Mouse (Mus musculus) macrophage (primary cell): ENCODE data around the gene Nucks1. TPM values are rescaled to one million over a fixed set of nuclear protein-coding genes. Genes with fewer than 3 reads are reported as not detected.

Experiments used
- polyA plus RNA-seq: library from polyadenylated mRNA; stranded (reverse); fragments of 250-400 nt; gene quantifications from 3 replicates; pipeline ENCODE4 v1.2.4, GENCODE M21; 2018; ENCODE audit warnings: inconsistent platforms

Nucks1 gene
- polyA plus RNA-seq, 1 experiment from 2014 or later: 34.7 TPM

Other genes with a start within 250 kb of the Nucks1 start
- 161 to 338 TPM (median 284 TPM) in 3 replicates for gene Rab7b, start 221.8 kb upstream of the Nucks1 start, polyA plus RNA-seq
- 0.05 TPM in 1 of 3 replicates, not detected in the others for gene Slc26a9, start 166.5 kb upstream of the Nucks1 start, polyA plus RNA-seq
- not detected in 3 replicates for gene Pm20d1, start 113.2 kb upstream of the Nucks1 start, polyA plus RNA-seq
- 4.1 to 6.3 TPM (median 5.8 TPM) in 3 replicates for gene Slc41a1, start 83.0 kb upstream of the Nucks1 start, polyA plus RNA-seq
- 26.8 to 49.2 TPM (median 42.9 TPM) in 3 replicates for gene Rab29, start 43.3 kb upstream of the Nucks1 start, polyA plus RNA-seq
- 0.39 to 2.0 TPM (median 0.70 TPM) in 3 replicates for gene Slc45a3, start 52.4 kb downstream of the Nucks1 start, polyA plus RNA-seq
- gene Elk4, start 97.1 kb downstream of the Nucks1 start, polyA plus RNA-seq: 17.7 to 25.3 TPM (median 23.4 TPM) in 3 replicates
- 0.13 TPM in 1 of 3 replicates, not detected in the others for gene Mfsd4a, start 157.5 kb downstream of the Nucks1 start, polyA plus RNA-seq
- 71.8 to 165 TPM (median 102 TPM) in 3 replicates for gene Cdk18, start 229.2 kb downstream of the Nucks1 start, polyA plus RNA-seq